Mouse (Mus musculus) urinary bladder, postnatal 4 days (tissue): Measurements from ENCODE around the gene Slc5a1.

Source experiments
- DNase-seq, 2 experiments: peaks; one replicate each; pipeline ENCODE4 v3.0.0; 2021 to 2022; ENCODE audit warnings: low spot score in 2 of 2

Gene Slc5a1

DNA sequence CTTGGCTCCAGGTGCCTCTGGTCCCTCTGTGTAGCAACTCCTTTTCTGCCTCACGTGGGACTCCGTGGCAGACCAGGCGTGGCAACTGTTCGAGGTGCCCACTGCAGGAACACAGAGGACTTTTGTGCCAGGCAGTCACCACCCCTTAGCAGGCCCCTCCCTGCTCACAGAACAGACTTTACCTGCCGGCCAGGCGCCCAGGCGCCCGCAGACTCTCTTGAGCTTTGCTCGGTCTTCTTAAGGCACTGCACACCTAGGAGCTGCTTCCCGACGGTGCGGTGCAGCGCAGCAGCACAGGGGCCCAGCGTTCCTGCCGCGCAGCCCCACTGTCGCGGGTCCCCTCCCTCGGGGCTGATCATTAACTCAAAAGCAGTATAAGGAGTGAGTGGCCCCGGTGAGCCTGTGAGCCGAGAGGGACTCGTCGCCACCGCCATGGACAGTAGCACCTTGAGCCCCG is at the start of gene Slc5a1:
Gene Slc5a1, plus strand, starts transcription at position 195 of the 457 bp plus-strand sequence.
- DNase-seq = no peak

GRCm38 (mm10) chr5:33056126-33056765 is 47.8 kb upstream of the Slc5a1 start:
- no peak for DNase-seq

DNA sequence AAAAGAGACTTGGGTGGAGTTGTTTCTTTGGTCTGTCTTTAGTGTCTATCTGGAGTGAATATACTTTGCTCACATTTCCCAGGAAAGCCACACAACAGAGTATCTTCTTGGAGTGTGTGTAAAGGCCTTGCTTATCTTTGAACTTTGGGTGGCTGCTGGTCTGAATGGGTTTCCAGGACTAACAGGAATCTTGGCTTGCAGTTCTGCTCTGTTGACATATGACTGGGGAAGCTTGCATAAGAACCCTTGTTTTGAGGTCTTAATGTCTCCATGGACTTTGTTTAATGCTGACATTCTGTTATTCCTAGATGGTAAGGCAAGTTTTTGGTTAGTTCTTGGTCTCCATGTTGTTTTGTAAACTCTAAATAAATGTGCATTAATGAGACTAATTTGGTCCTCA is 33.9 kb upstream of the Slc5a1 start:
- DNase-seq = no peak

GRCm38 (mm10) chr5:33076490-33077191 is 27.4 kb upstream of the Slc5a1 start:
- DNase-seq = no peak

DNA sequence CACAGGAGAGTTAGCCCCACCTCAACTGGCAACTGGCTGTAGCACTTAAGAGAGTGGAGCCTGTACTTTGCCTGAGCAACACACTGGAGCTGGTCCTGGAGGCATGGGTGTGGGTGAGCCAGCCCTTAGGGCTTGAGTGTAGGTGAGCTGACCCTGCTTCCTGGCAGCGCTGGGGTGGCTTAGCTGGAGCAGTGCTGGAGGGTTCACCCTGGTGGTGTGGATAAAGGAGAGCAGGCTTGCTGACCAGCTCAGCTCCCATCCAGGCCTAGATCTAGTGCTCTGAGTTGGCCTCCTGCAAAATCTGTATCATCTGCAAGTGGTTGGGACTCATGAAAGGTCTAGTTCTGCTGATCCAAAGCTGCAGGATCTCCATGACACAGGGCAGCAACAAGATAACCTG is 21.1 kb upstream of the Slc5a1 start:
- no peak for DNase-seq

- DNase-seq = no peak
These were observed 19.4 kb upstream of the Slc5a1 start for GRCm38 (mm10) chr5:33084599-33084998.

- DNase-seq = no peak
These were observed 12.7 kb upstream of the Slc5a1 start for GRCm38 (mm10) chr5:33091342-33091741.

DNA sequence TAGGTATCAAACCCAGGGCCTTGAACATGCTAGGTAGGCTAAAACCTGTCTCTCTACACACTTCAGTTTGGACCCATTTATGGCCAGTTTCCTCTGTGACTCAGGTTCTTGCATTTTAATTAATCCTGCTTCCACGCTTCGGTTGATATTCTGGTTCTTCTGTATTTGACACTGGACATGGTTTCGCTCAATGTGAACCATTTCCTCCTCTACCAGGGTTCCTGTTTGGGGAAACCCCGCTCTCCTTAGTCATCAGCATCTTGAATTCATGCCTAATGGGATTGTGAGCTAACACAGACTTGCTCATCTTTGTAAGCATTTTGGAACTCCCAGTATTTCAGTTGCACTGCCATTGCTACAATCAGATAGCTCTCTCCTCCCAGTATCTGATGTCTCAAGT is 8.7 kb upstream of the Slc5a1 start:
- no peak for DNase-seq

GRCm38 (mm10) chr5:33102369-33103055 is 1.5 kb upstream of the Slc5a1 start:
- no peak for DNase-seq

DNA sequence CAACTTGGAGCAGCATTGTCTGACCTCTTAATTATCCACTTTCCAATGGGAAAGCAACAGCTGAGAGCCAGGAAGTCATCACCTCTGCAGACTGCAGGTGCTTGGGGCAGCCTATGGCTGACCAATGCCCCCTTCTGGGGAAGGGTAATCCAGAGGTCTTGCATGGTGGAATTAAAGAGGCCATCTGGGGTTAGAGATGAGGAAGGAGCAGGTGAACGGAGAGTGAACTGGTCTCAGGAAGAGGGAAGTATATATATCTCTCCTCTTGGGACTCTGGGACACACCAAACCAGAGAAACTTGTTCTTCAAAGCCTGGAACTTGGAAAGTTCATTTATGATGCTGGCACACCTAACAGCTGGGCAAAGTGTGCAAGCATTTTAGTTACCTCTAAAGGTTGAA is 857 bp downstream of the Slc5a1 start:
- DNase-seq = no peak

- no peak for DNase-seq
These were observed 1.6 kb downstream of the Slc5a1 start for GRCm38 (mm10) chr5:33105660-33106059.

- no peak for DNase-seq
These were observed 3.0 kb downstream of the Slc5a1 start for GRCm38 (mm10) chr5:33107056-33107455.

- no peak for DNase-seq
These were observed 3.9 kb downstream of the Slc5a1 start for GRCm38 (mm10) chr5:33107778-33108405.

- no peak for DNase-seq
These were observed 17.9 kb downstream of the Slc5a1 start for GRCm38 (mm10) chr5:33121871-33122315.

GRCm38 (mm10) chr5:33123658-33124057 is 19.6 kb downstream of the Slc5a1 start:
- DNase-seq = no peak

GRCm38 (mm10) chr5:33125318-33125717 is 21.3 kb downstream of the Slc5a1 start:
- DNase-seq = no peak

GRCm38 (mm10) chr5:33134132-33134531 is 30.1 kb downstream of the Slc5a1 start:
- DNase-seq = no peak

GRCm38 (mm10) chr5:33135611-33136010 is 31.6 kb downstream of the Slc5a1 start:
- no peak for DNase-seq

DNA sequence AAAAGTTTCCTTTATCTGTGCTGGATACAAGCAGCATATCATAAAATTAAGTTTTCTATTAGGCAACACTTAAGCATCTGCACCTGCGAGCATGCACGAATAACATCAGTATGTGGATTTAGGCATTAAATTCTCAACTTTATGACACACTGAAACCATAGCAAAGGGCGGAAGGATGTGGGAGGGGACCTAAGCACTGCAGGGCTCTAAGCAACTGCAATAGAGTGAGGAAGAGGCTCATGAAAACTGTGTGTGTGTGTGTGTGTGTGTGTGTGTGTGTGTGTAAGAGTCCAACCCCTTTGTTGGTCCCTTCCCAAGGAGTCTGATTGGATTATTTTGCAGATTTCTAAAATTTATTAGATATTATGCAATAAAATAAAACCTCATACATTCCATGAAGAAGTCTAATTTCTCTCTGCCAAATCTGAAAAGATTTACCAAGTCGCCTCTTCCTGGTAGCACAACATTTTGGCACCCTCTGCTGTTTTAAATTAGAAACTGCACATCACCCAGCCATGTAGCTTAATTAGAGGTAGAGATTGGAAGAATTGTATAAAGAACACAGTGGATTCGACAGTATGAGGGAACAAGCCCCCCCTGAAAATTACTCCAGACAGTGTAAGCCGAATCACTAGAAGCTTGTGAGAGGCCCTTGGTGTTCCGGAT is 38.9 kb downstream of the Slc5a1 start:
- peak in 1 of 2 experiments; percentile 20 for DNase-seq

DNA sequence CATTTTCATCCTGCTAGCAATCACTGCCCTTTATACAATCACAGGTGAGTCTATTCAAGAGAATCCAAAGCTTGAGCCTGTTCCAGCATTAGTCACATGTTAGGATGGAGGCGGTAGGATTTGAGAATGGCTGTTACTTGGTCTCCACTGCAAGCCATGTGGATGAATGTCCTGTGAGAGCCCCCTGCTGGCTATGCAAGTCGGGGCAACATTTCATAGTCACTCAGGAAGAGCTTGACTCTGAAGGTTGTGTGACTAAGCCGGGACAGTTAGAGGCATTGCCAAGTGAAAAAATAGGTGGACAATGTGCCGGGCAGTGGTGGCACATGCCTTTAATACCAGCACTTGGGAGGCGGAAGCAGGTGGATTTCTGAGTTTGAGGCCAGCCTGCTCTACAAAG is 40.0 kb downstream of the Slc5a1 start:
- DNase-seq = no peak

DNA sequence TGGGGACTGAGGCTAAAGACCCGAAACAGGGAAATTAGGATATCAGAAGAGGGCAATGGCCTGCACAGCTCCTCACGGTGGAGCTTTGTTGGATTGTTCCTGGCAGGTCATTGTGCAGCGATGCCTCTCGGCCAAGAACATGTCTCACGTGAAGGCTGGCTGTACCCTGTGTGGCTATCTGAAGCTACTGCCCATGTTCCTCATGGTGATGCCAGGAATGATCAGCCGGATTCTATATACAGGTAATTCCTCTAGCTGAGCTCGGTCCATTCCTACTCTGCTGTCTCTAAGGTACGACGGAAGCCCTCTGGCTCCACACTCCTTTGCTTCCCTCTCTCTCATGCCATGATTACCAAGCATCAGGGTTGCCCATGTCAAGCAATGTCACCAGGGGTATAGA is 42.8 kb downstream of the Slc5a1 start:
- no peak for DNase-seq

GRCm38 (mm10) chr5:33147691-33148090 is 43.7 kb downstream of the Slc5a1 start:
- no peak for DNase-seq
